Mouse (Mus musculus) ES-E14 (cell line): ENCODE measurements at regions not wholly inside any gene's neighbourhood (a gene's known extent, or its start where the extent isn't known, plus 50 kb on each side); places are given as distances from the start of the nearest gene placed in this dataset.

Experiments
- CHD2 ChIP-seq: IDR thresholded peaks from 2 replicates; pipeline ENCODE4 v1.6.1; 2014; ENCODE audit warnings: mild to moderate bottlenecking, low read depth, low read length, inconsistent platforms
- HCFC1 ChIP-seq: IDR thresholded peaks from 2 replicates; pipeline ENCODE4 v1.6.1; 2012; ENCODE audit warnings: low read length, inconsistent platforms, borderline replicate concordance; ENCODE audit not compliant: insufficient read depth
- MAFK ChIP-seq: IDR thresholded peaks from 2 replicates; pipeline ENCODE4 v1.6.1; 2014; ENCODE audit warnings: mild to moderate bottlenecking, low read depth, low read length, inconsistent platforms; ENCODE audit not compliant: insufficient read depth
- ZNF384 ChIP-seq: IDR thresholded peaks from 2 replicates; pipeline ENCODE4 v1.6.1; 2012; ENCODE audit warnings: low read depth, low read length, inconsistent platforms

DNA sequence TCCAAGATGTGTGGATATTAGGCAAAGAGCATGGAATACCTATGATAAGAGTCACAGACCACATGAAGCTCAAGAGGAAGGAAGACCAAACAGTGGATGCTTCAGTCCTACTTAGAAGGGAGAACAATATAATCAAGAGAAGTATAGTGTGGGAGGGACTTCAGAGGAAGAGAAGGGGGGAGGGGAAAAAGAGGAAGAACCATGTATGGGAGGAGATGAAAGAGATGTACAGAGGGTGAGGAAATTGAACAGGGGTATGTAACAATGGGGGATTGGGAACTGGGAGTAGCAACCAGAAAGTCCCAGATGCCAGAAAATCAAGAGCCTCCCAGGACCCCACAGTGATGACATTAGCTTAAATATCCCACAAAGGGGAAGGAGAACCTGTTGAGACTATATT lies 120.2 kb upstream of the Inhba start:
- TF ChIP-seq MAFK: no peak
- no peak for TF ChIP-seq CHD2
- TF ChIP-seq HCFC1: no peak
- TF ChIP-seq ZNF384: no peak
